Mouse (Mus musculus): Measurements from ENCODE around the gene Acot6. TPM values are rescaled to one million over a fixed set of nuclear protein-coding genes. Genes with fewer than 3 reads are reported as not detected.
"Not testable (repeated sequence)": the region's sequence is repeated elsewhere in the genome, so short reads cannot be mapped to it uniquely, and the experiment has no call there.

The Acot6 gene
- 0.68 and 2.2 TPM in 2 replicates for total RNA-seq (2014; fragmentation: Nextera tagmentation)
- 0.22 and 0.31 TPM in 2 replicates for total RNA-seq (2017)

- peak; percentile 67 for ATAC-seq (replicated peaks; ENCODE audit: poor library complexity, severe bottlenecking)
Observed at GRCm38 (mm10) chr12:84100604-84101492, at the start of gene Acot6. Gene Acot6, plus strand, starts transcription at chr12:84100654.

- ATAC-seq (replicated peaks; ENCODE audit: poor library complexity, severe bottlenecking) = not testable (repeated sequence)
Observed at GRCm38 (mm10) chr12:84050744-84051143, 49.7 kb upstream of the Acot6 start.

- no peak for ATAC-seq (replicated peaks; ENCODE audit: poor library complexity, severe bottlenecking)
Observed at GRCm38 (mm10) chr12:84051937-84052474, 48.4 kb upstream of the Acot6 start, which contains the start of gene Acot3. Gene Acot3, plus strand, starts transcription at chr12:84052144.

- ATAC-seq (replicated peaks; ENCODE audit: poor library complexity, severe bottlenecking) = no peak
Observed at GRCm38 (mm10) chr12:84052609-84053008, 47.8 kb upstream of the Acot6 start.

- ATAC-seq (replicated peaks; ENCODE audit: poor library complexity, severe bottlenecking) = no peak
Observed at GRCm38 (mm10) chr12:84053173-84053572, 47.3 kb upstream of the Acot6 start.

- ATAC-seq (replicated peaks; ENCODE audit: poor library complexity, severe bottlenecking) = peak; percentile 35; the same call in 1 of the 2 replicates
Observed at GRCm38 (mm10) chr12:84053679-84054391, 46.6 kb upstream of the Acot6 start.

- peak; percentile 52 for ATAC-seq (replicated peaks; ENCODE audit: poor library complexity, severe bottlenecking)
Observed at GRCm38 (mm10) chr12:84060946-84061345, 39.5 kb upstream of the Acot6 start.

GRCm38 (mm10) chr12:84062336-84062735, 38.1 kb upstream of the Acot6 start:
- no peak for ATAC-seq (replicated peaks; ENCODE audit: poor library complexity, severe bottlenecking)

- ATAC-seq (replicated peaks; ENCODE audit: poor library complexity, severe bottlenecking) = no peak
Observed at GRCm38 (mm10) chr12:84063228-84063627, 37.2 kb upstream of the Acot6 start.

GRCm38 (mm10) chr12:84063833-84064232, 36.6 kb upstream of the Acot6 start:
- ATAC-seq (replicated peaks; ENCODE audit: poor library complexity, severe bottlenecking) = no peak

GRCm38 (mm10) chr12:84064621-84065020, 35.8 kb upstream of the Acot6 start:
- no peak for ATAC-seq (replicated peaks; ENCODE audit: poor library complexity, severe bottlenecking)

- ATAC-seq (replicated peaks; ENCODE audit: poor library complexity, severe bottlenecking) = no peak
Observed at GRCm38 (mm10) chr12:84067752-84068151, 32.7 kb upstream of the Acot6 start.

- ATAC-seq (replicated peaks; ENCODE audit: poor library complexity, severe bottlenecking) = no peak
Observed at GRCm38 (mm10) chr12:84068296-84068695, 32.2 kb upstream of the Acot6 start.

GRCm38 (mm10) chr12:84068986-84069385, 31.5 kb upstream of the Acot6 start, which contains the start of gene Acot5:
Gene Acot5, plus strand, starts transcription at chr12:84069325.
- ATAC-seq (replicated peaks; ENCODE audit: poor library complexity, severe bottlenecking) = no peak

- not testable (repeated sequence) for ATAC-seq (replicated peaks; ENCODE audit: poor library complexity, severe bottlenecking)
Observed at GRCm38 (mm10) chr12:84069582-84069981, 30.9 kb upstream of the Acot6 start.

- no peak for ATAC-seq (replicated peaks; ENCODE audit: poor library complexity, severe bottlenecking)
Observed at GRCm38 (mm10) chr12:84071696-84072095, 28.8 kb upstream of the Acot6 start.

GRCm38 (mm10) chr12:84077371-84077990, 23.0 kb upstream of the Acot6 start:
- ATAC-seq (replicated peaks; ENCODE audit: poor library complexity, severe bottlenecking) = no peak

- no peak for ATAC-seq (replicated peaks; ENCODE audit: poor library complexity, severe bottlenecking)
Observed at GRCm38 (mm10) chr12:84083842-84084241, 16.6 kb upstream of the Acot6 start.

GRCm38 (mm10) chr12:84084581-84084980, 15.9 kb upstream of the Acot6 start:
- no peak for ATAC-seq (replicated peaks; ENCODE audit: poor library complexity, severe bottlenecking)

- not testable (repeated sequence) for ATAC-seq (replicated peaks; ENCODE audit: poor library complexity, severe bottlenecking)
Observed at GRCm38 (mm10) chr12:84094666-84095065, 5.8 kb upstream of the Acot6 start.
